Mouse (Mus musculus) urinary bladder, postnatal 4 days (tissue): ENCODE measurements around the gene Tmem205.
A peak's percentile ranks its signal among the peaks of the same experiment; 100 is the strongest.

Experiments used
- DNase-seq, 2 experiments: peaks; one replicate each; pipeline ENCODE4 v3.0.0; 2021 to 2022; ENCODE audit warnings: low spot score in 2 of 2

The Tmem205 gene

DNA sequence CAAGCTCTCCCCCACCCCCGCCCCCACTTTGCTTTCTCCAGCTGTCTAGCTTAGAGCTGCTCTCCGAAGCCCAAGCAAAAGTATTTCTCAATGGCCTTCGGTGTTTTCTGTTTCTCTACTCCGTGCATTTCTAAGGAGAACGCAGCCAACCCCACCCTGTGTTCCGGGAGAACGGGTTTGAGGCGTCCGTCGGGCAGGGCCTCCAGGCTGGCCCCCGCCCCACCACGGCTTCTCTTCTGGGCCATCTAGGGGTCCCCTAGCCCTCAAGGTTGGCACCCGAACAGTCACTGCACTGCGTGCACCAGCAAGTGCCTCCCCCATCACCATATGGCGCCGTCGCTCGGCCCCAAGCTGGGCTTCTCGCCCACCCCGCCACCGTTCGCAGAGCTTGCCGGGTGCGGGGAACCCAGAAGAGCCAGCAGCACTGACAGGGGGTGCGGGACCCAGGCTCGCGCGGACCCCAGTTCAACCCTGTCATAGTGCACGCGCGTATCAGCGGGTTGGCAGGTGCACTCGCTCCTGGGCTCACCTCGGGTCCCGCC is 9.8 kb downstream of the Tmem205 start:
- peak in 1 of 2 experiments; percentile 34 for DNase-seq

DNA sequence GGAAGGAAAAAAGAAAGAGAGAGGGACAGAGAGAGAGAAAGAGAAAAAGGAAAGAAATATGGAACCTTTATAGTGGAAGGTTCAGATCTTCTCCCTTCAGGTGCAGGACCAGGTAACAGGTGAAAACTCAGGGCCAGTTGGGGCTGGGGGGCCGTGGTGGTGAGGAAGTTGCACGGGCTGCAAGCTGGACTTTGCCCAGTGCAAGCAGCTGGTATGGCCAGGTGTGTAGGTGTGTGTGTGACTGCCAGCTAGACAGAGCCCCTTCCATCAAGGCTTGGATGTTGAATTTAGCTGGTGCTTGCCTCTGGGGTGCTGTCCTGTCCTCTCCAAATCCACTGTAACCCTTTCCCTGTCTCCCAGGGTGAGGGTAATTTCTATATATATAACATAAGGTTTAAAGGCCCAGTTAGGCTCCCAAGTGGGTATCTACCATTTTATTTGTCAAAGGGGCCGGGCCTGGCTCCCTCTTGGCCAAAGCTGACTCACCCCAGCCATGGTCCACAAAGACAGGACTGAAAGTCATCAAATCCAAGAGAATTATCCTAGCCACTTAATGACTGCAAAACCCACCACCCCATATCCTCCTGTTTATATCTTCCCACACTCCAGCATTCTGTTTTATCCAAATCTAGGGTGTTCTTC is 10.4 kb downstream of the Tmem205 start:
- no peak for DNase-seq

DNA sequence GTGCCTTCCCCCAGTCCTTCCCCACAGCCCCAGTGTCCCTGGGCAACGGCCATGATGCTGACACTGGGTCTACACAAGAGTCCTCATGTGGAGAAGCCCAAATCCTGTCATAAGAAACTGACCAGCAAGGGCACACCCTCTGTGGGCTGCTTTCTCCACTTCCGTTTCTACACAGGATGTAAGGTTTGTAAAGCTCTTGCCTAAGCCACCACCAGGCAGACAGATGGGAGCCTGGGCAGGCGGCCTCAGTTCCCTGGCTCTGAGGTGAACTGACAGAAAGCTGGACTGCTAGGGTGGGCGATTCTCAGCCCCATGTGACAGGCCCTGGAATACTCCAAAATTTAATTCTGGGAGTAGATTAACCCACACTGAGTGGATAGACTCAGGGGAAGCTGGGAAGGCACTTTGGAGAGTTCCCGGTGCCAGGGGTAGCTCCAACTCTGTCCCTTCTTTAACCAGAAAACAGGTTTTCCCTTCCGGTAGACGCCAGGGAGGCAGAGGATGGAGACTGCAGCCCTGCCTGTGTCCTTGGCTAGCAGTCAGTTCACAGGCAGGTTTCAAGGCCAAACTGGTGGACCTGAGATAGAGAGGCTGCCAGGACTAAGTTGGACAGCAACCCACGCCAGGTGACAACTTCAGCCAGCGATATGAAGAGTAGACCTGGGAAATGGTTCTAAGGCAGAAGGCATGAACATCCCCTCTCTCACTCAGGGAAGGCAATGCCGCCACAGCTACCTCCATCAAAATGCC is 17.7 kb downstream of the Tmem205 start:
- DNase-seq: no peak

DNA sequence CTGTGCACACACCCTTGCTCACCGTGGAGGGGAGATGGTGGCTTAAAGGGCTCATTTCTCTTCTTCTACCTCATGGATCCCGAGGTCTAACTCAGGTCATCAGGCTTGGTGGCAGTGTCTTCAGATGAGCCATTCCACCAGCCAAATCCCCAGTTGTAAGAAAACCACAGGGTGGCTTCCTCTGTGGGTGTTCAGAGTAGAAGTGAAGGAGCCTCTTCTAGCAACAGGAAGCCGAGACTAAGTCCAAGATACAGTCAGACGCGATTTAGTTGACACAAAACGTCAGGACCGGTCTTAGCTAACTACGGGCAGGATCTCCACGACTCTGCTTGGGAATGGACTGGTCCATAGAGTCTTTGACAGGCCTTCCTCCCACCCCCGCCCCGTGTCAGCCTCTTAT is 19.1 kb downstream of the Tmem205 start:
- no peak for DNase-seq

DNA sequence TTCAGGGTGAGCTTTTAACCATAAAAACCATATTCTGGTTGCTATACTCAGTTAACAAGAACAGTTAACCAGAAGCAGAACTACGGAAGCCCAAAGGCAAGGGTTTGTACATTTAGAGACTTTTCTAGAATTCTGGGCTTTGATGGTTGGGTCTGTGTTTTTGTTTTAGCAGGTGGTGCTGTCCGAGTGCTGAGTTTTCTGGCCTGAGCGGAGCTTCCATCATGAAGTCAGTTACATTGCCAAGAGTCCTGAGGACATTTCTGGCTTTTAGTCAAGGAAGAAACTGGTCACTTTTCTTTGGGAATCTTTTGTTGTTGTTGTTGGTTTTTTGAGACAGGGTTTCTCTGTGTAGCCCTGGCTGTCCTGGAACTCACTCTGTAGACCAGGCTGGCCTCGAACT is 23.3 kb downstream of the Tmem205 start:
- no peak for DNase-seq

DNA sequence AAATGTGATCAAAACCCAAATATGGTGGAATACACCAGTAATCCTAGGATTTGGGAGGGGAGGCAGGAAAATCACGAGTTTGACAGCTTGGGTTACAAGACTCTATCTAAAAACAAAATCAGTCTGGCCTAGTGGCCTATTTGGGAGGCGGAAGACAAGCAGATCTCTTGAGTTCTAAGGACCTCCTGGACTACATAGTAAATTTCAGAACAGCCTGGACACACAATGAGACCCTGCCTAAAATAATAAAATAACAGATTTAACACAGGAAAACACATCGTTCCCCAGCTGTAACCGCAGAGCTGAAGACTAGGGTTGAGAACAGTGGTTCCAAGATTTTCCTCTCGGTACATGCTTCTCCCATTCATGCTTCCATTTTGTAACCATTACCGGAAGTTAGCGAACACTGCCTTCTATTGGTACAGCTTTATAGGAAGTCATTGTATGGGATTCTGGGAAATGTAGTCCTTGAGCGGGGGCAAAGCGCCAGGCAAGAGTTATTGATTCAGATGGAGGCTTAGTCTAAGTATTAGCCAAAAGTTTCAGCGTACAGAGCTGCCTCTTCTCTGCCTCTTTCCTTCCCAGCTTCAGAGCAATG is 26.0 kb downstream of the Tmem205 start:
- DNase-seq: no peak

DNA sequence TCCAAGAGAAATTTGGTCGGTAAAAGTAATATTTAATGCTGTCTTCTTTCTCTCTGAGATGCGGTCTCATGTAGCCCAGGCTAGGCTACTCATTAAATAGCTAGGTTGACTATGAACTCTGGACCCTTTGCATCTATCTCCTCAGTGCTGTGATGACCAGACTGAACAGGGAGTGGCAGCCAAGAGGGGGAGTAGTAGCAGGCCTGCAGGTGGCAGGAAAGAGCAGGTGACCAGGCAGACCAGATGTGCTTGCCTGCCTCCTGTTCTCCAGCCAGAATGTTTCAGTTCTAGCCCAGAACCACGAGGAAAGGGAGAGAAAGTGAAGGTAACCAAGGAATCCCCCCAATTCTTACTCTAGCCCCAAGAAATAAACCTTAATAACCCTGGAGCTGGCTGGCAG is 38.1 kb downstream of the Tmem205 start:
- no peak for DNase-seq

DNA sequence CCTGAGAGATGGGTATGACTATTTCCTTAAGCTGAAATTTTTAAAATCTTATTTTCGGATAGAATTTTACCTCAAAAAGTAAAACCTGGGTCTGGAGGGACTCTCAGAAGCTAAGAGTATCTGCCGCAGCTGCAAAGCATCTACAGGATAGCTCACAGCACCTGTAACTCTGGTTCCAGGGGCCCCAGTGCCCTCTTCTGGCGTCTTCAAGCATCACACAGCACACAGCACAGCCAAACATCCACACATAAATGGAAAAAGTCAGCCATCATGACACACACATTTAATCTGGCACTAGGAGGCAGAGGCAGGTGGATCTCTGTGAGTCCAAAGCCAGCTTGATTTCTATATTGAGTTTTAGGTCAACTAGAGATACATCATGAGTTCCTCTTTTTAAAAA is 50.8 kb downstream of the Tmem205 start:
- no peak for DNase-seq

DNA sequence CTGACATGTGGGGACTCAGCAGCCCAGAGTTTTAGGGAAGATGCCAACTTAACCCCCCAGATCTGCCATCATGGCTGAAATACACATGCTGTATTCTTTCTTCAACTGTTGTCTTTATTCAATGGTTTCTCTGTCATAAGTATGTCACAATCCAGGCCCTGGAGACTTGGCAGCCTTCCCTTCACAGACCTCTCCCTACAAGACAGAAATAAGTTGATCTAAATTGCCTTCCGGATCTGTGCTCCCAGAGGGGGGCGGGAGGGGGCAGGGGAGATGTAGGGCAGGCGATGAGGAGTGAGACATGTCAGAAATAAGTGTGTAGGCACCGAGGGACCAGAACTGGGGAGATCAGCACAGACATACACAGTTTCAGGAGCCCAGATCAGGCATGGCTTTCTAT is 55.2 kb downstream of the Tmem205 start:
- DNase-seq: no peak
